Mouse (Mus musculus) cerebellum, adult 2 months (tissue): Measurements from ENCODE around the gene Pgf.

Experiments used
- CTCF ChIP-seq: fragments of 200-500 bp; IDR thresholded peaks from 2 replicates; pipeline ENCODE4 v1.5.1; 2011; ENCODE audit warnings: low read depth, mild to moderate bottlenecking, control low read depth, low read length, moderate library complexity, borderline replicate concordance; ENCODE audit not compliant: insufficient read depth
- POLR2A ChIP-seq: fragments of 200-500 bp; IDR thresholded peaks from 2 replicates; pipeline ENCODE4 v1.6.1; 2011; ENCODE audit warnings: low read length, control low read depth, borderline replicate concordance; ENCODE audit not compliant: insufficient read depth

- TF ChIP-seq CTCF (no peak), POLR2A (no peak)
Measured at GRCm38 (mm10) chr12:85121806-85122459, 55.7 kb downstream of the Pgf start.
